Mouse (Mus musculus): ENCODE results near the gene Rtkn. TPM values are rescaled to one million over a fixed set of nuclear protein-coding genes. Genes with fewer than 3 reads are reported as not detected.

The Rtkn gene
- total and polyA plus RNA-seq, 2 experiments from 2014 or later = 12.5 to 30.9 TPM

DNA sequence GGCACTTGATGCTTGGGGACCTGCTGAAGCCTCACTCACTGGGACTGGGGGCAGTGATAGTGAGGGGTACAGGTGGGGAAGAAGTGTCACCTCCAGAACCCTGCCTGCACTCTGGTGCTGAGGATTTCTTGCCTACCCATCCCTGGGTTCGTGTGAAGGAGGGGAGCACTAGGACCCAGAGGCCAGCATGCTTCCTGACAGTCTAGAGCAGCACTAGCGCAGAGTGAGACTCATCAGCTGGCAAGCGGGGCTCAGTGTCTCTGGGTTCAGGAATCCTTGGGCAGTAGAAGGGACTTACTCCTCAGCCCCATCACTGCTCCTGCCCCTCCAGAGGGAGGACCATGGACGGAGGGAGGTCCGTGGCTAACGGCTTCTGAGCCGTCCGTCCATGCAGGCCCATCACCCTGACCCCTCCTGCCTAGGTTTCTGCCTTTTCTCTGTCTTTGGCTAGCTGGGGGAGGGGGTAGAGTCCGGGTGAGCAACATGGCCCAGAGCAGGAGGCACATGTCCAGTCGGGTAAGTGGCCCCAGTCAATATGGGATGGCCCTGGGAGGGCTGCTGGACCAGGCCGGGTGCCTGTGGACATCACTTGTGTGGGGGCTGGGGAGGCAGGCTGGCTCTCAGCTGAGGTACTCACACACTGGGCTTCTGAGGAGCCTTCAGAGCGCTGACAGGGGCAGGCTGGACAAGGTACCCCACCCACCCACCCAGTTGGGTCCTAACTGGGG is 44.3 kb downstream of the Rtkn start:
- Histone ChIP-seq H3K4me1 (ENCODE audit: insufficient read depth, low read length) (peaks cover 12% of the 10 kb centered on the region), H3K9ac (replicated peaks; ENCODE audit: low read length, poor library complexity, severe bottlenecking) (peak overlapping the region; percentile 80), H3K36me3 (ENCODE audit: insufficient read depth, low read length) (peaks cover 23% of the 10 kb centered on the region), H3K4me2 (ENCODE audit: low read depth, low read length, poor library complexity, severe bottlenecking) (peak overlapping the region; percentile 64), H3K9me3 (ENCODE audit: low read length) (no peaks in the 10 kb centered on the region), H3K27ac (ENCODE audit: low read depth, low read length) (peak overlapping the region; percentile 34; the same call in 1 of the 2 replicates), H3K27me3 (ENCODE audit: insufficient read depth, low read length) (no peaks in the 10 kb centered on the region), H3K4me3 (ENCODE audit: low read depth, low read length) (peak overlapping the region; percentile 66)
- ATAC-seq (ENCODE audit: low FRiP score) = peak; percentile 81
- 13% methylated on average over 12 of the region's 12 CpGs for WGBS
- DNase-seq (ENCODE audit: low spot score) = peak; percentile 78
- no peak for TF ChIP-seq CTCF (IDR thresholded peaks at IDR 0.05)

DNA sequence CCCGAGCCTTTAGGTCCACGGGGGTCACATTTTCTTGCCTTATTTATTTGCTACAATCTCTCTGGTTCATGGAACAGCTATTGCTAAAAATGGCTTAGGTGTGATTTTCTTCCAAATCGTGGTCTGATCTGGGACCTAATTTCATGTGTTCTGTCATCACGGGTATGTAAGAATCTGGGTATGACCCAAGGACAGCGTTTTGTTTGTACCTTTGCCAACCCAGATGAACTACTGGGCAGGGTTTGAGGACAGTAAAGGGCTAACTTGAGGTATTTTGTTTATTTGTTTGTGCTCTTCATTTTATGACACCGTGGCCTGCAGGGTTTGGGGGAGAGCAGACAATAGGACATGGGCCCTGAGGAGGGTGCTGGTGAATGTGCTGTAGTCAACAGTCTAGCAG is 45.3 kb downstream of the Rtkn start:
- TF ChIP-seq CTCF (IDR thresholded peaks at IDR 0.05) = no peak
- no peak for DNase-seq (ENCODE audit: low spot score)
- Histone ChIP-seq H3K36me3 (ENCODE audit: insufficient read depth, low read length) (peaks cover 23% of the 10 kb centered on the region), H3K27me3 (ENCODE audit: insufficient read depth, low read length) (no peaks in the 10 kb centered on the region), H3K9me3 (ENCODE audit: low read length) (no peaks in the 10 kb centered on the region), H3K27ac (ENCODE audit: low read depth, low read length) (no peak overlapping the region), H3K4me2 (ENCODE audit: low read depth, low read length, poor library complexity, severe bottlenecking) (peak overlapping the region; percentile 64), H3K9ac (replicated peaks; ENCODE audit: low read length, poor library complexity, severe bottlenecking) (peak overlapping the region; percentile 80; the same call in 1 of the 2 replicates), H3K4me3 (ENCODE audit: low read depth, low read length) (peak overlapping the region; percentile 66), H3K4me1 (ENCODE audit: insufficient read depth, low read length) (peaks cover 12% of the 10 kb centered on the region)
- ATAC-seq (ENCODE audit: low FRiP score) = no peak
- WGBS = 83% methylated on average over 6 of the region's 6 CpGs

DNA sequence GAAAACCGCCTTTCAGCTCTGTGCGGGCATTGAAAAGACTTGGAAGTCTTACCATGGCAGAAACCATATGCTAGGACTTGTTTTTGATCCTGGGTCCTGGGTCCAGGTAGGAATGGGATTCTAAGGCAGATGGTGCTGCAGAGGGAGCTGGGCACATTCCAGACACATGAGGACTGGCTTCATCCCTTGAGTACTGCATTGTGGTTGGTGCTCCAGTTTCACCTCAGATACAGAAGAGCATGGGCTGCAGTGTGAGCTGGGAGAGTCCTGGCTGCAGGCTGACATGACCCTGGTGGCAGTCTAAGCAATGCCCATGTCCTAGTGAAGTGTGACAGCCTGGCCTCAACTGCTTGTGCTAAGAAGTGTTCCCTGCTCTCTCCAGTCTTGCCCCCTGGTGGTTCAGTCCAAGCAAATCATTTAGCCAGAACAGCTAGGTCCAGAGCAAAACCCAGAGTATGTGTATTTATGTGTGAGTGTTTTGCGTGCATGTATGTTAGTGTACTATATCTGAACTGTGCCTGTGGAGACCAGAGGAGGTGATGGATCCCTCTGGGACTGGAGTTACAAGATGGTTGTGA is 49.7 kb downstream of the Rtkn start:
- Histone ChIP-seq H3K9ac (replicated peaks; ENCODE audit: low read length, poor library complexity, severe bottlenecking) (no peak overlapping the region), H3K4me1 (ENCODE audit: insufficient read depth, low read length) (peaks cover 25% of the 10 kb centered on the region), H3K4me2 (ENCODE audit: low read depth, low read length, poor library complexity, severe bottlenecking) (no peak overlapping the region), H3K4me3 (ENCODE audit: low read depth, low read length) (no peak overlapping the region), H3K9me3 (ENCODE audit: low read length) (no peaks in the 10 kb centered on the region), H3K27ac (ENCODE audit: low read depth, low read length) (peak overlapping the region; percentile 95), H3K27me3 (ENCODE audit: insufficient read depth, low read length) (no peaks in the 10 kb centered on the region), H3K36me3 (ENCODE audit: insufficient read depth, low read length) (peaks cover 30% of the 10 kb centered on the region)
- DNase-seq (ENCODE audit: low spot score) = peak; percentile 52
- WGBS = 90% methylated on average over 3 of the region's 3 CpGs
- ATAC-seq (ENCODE audit: low FRiP score) = no peak
- peak; percentile 73 for TF ChIP-seq CTCF (IDR thresholded peaks at IDR 0.05)

DNA sequence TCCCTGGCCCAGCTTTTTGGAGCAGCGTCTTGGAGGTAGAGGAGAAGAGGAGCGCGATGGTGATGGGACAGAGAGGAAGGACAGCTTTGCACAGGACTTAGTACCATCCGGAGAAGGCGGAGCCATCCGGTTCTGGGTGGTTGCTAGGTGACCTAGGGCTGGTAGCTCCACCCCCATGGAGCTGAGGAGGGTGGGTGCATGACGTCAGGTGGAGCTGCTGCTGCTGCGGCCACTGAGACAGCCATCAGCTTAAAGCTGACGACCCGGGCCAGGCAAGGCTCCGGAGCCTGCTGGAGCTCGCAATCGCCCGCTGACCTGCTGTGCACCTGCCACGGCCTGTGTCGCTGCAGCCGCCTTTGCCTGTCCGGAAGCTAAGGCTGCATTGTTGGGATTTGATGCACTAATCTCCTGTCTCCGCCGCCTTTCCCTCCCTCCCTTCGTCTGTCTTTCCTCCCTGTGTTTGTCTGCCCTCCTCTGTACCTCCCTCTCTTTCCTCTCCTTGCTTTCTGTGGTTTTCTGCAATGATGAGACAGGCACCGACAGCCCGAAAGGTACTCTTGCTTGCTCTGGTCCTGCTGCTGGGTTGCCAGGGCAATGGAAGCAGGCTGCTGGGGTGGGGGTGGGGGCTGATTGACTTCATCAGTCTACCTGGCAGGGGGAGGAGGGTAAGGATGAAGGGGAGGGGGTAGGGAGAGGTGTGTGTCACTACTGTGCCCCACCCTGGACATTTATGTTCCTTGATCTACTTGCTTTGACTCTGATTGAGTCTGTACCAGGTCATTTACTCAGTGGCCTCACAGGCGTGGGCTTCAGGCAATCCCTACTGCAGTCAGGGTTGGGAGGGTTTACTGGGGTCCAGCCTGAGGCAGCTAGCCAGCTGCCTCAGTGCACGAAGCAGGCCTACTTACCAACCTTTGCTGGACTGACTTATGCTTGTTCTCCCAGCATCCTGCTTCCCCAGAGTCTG is 50.9 kb downstream of the Rtkn start:
- 7% methylated on average over 25 of the region's 25 CpGs for whole genome bisulfite sequencing
- peak; percentile 94 for DNase-seq (ENCODE audit: low spot score)
- H3K4me1 ChIP-seq (ENCODE audit: insufficient read depth, low read length) = peaks cover 15% of the 10 kb centered on the region; the same call in 1 of the 2 replicates
- no peaks in the 10 kb centered on the region for H3K9me3 ChIP-seq (ENCODE audit: low read length)
- H3K27me3 ChIP-seq (ENCODE audit: insufficient read depth, low read length) = no peaks in the 10 kb centered on the region
- H3K36me3 ChIP-seq (ENCODE audit: insufficient read depth, low read length) = peaks cover 43% of the 10 kb centered on the region
- H3K4me3 ChIP-seq (ENCODE audit: low read depth, low read length) = peak overlapping the region; percentile 69
- ATAC-seq (ENCODE audit: low FRiP score) = peak; percentile 94
- H3K27ac ChIP-seq (ENCODE audit: low read depth, low read length) = peak overlapping the region; percentile 95
- H3K4me2 ChIP-seq (ENCODE audit: low read depth, low read length, poor library complexity, severe bottlenecking) = peak overlapping the region; percentile 77
- TF ChIP-seq CTCF (IDR thresholded peaks at IDR 0.05) = no peak
- H3K9ac ChIP-seq (replicated peaks; ENCODE audit: low read length, poor library complexity, severe bottlenecking) = peak overlapping the region; percentile 88

DNA sequence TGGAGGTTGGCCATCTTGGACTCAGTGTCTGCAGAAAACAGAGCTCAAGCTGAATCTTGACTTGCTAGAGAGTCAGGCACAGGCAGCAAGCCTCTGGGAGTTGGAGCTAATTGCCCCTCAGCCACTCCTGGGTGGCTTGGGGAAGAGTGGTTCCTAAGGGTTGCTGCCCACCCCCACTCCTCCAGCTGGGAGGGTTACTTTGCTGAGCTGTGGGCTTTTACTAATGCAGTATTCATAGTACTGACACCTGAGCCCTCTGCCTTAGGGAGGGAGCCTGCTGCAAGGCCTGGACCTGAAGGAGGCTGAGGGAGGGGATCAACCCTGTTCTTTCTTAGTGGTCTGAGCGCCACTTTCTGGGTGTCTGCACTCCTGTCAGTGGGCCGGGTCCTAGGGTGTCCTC is 51.7 kb downstream of the Rtkn start:
- Histone ChIP-seq H3K4me1 (ENCODE audit: insufficient read depth, low read length) (peaks cover 15% of the 10 kb centered on the region; the same call in 1 of the 2 replicates), H3K36me3 (ENCODE audit: insufficient read depth, low read length) (peaks cover 50% of the 10 kb centered on the region), H3K4me3 (ENCODE audit: low read depth, low read length) (peak overlapping the region; percentile 69), H3K4me2 (ENCODE audit: low read depth, low read length, poor library complexity, severe bottlenecking) (peak overlapping the region; percentile 77), H3K27me3 (ENCODE audit: insufficient read depth, low read length) (no peaks in the 10 kb centered on the region), H3K27ac (ENCODE audit: low read depth, low read length) (peak overlapping the region; percentile 95; the same call in 1 of the 2 replicates), H3K9me3 (ENCODE audit: low read length) (no peaks in the 10 kb centered on the region), H3K9ac (replicated peaks; ENCODE audit: low read length, poor library complexity, severe bottlenecking) (peak overlapping the region; percentile 88)
- TF ChIP-seq CTCF (IDR thresholded peaks at IDR 0.05) = no peak
- 68% methylated on average over 2 of the region's 2 CpGs for WGBS
- no peak for ATAC-seq (ENCODE audit: low FRiP score)
- DNase-seq (ENCODE audit: low spot score) = no peak
